Mouse (Mus musculus) layer of hippocampus, postnatal 10 days (tissue): ENCODE results near the gene Slc6a13. TPM values are rescaled to one million over a fixed set of nuclear protein-coding genes. Genes with fewer than 3 reads are reported as not detected.

Experiments
- DNase-seq, 2 experiments: peaks; one replicate each; pipeline ENCODE4 v3.0.0; 2021; ENCODE audit warnings: low spot score in 2 of 2
- long read RNA-seq: library from polyadenylated mRNA; stranded (forward); transcript quantifications from one replicate; pipeline ENCODE4 v2.0.0, GENCODE M21; 2023
- total RNA-seq, 2 experiments: library from RNA; stranded (reverse); gene quantifications; 2 replicates each; pipeline ENCODE4 v1.2.3; 2021

Slc6a13 gene
- 10 to 100 TPM; 10.2 to 17.0 TPM for total RNA-seq
- long read RNA-seq, transcript Slc6a13-201 (15 exons, 2,234 nt): major isoform, 15 of 19 reads
- long read RNA-seq, partial matches to known transcripts: 1 of 19 reads
- long read RNA-seq, other reads (novel, unspliced or antisense): 2 of 19 reads

DNA sequence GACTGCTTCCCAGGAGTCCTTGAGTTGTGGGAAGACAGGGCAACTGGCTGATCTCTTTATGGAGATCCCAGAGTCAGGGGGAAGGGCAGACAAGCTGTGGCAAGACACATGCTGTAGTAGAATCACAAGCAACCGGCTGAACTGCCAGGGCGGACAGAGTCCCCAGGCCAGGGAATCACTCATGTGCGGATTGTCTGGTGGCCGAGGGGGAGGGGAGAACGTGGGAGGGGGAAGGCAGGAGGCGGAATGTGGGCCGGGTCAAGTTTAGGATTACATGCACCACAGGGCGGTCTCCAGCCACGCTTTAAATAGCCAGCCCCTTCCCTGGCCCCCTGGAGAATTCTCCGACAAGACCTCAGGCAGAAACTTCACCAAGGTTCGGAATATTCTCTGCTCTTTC, at the start of gene Slc6a13:
Gene Slc6a13, plus strand, starts transcription at position 274 of the 400 bp plus-strand sequence.
- no peak for DNase-seq

DNA sequence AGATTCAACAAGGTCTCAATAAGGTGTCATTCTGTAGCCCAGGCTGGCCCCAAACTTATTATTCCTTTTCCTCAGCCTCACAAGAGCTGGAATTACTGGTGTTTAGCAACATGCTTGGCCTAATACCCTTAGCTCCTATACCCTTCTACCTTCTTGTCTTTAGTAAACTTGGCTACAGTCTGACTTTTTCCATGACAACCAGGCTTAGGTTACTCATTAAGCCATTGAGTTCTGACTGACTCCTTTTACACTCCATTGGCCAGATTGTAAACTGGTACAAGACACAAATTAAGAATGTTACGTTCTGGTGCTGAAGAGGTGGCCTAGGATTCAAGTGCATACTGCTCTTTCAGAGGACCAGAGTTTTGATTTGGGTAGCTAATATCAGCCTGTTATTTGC, 49.6 kb upstream of the Slc6a13 start:
- DNase-seq: no peak

DNA sequence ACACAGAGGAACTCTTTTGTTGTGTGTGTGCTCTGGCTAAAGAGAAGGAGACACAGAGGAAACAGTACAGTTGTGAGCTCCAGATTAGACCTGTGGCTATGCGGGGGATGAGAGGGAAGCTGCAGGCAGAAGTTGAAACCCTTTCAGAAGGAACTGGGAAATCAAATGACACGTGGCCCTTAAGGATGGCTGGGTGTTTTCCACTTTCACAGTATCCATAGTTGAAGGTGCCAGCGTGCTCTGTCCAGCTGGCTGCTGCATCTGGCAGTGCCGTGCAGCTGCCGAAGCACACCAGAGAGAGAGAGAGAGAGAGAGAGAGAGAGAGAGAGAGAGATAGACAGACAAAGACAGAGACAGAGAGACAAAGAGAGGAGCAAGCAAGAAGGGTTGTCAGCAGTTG, 48.8 kb upstream of the Slc6a13 start:
- no peak for DNase-seq

DNA sequence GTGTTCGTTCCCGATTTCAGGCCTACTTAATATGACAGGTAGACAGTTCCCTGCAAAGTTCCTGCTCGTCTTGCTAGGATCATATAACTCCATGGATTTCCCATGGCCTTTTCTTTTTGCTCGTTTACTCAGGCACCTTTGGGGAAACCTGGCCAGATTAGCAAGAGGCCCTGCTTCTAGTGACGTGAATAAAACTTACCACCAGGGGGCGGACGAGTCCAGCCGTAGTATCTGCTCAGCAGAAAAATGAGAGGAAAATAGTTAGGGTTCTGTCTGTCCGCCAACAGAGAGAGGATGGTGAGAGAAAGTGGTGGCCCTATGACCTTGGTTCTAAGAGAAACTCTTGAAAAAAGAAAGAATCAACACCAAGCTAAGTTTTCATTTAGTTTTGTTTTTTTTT, 39.5 kb upstream of the Slc6a13 start:
- DNase-seq: peak; percentile 85 to 87

DNA sequence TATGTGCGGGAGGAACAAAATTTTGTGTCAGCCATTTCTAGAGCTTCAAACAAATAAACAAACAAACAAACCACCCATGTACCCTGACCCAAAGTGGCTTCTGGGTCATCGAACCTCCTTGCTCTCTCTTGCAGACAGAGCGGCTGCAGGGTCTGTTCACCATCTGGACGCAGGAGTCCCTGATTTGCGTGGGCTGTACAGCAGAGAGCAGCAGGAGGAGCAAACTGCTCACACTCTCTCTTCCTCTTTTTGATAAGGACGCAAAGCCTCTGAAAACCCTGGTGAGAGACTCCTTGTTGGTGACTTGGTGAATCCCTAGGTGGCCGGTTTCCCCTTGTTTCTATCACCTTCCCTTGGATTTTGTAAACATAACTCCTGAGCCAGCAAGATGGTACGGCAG, 38.8 kb upstream of the Slc6a13 start:
- DNase-seq: no peak

DNA sequence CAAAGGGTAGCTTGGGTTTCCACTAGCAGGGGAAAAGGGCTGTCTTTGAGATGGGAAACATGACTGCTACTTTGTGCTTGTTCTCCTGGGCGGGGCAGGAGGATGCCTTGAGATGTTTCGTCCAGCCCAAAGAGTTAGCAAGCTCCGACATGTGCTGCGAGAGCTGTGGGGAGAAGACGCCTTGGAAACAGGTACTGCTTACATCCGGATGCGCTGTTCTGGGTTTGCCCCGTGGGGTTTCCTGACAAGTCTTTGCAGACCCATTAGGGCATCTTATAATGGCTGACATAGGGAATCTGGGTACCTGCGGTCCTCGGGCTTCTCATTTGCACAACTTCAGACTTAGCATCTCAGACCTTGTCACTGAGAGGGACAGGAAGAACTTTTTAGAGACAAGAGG, 38.0 kb upstream of the Slc6a13 start:
- no peak for DNase-seq

DNA sequence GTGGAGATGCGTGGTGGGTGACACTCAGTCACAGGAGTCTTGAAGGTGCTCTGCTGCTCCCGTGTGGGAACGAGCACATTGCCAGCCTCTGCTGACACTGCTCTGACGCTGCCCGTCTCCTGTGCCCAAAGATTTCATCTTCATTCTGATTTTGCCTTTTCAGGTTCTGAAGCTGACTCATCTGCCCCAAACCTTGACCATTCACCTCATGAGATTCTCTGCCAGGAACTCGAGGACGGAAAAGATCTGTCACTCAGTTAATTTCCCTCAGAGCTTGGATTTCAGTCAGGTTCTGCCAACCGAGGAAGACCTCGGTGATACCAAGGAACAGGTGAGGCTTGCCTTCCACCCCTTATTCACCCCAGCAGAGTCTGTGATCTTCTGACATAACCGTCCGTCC, 37.5 kb upstream of the Slc6a13 start:
- no peak for DNase-seq

DNA sequence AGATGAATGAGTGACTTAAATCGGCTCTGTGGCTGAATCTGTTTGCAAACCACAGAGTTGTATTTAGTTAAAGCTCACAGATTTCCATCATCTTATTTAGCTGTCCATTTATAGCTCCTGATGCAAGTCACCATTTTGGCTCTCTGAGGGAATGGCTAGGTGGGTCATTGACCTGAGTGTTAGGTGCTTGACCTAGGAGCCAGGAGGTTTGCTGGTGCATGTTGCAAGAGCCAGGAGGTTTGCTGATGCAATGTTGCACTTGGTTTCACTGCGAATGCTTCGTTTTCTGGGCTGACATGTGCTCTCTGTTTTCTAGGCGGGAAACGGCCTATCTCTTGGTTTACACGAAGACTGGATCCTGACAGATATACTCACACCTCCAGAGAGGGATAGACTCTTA, 29.9 kb upstream of the Slc6a13 start:
- DNase-seq: no peak

DNA sequence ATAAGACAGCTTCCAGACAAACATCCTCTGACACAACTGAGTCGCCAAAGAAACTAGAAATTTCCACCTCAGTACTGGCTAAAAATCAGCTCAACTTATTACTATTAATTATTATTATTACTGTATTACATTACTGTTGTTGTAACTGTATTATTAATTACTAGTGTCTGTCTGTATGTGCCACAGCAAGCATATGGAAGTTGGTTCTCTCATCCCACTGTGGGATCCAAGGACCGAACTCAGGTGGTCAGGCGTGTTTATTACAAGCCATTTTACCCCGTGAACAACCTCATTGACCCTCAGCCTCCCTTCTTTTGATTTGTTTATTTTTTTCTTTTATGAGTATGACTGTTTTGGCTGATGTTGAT, 28.3 kb upstream of the Slc6a13 start:
- DNase-seq: no peak

DNA sequence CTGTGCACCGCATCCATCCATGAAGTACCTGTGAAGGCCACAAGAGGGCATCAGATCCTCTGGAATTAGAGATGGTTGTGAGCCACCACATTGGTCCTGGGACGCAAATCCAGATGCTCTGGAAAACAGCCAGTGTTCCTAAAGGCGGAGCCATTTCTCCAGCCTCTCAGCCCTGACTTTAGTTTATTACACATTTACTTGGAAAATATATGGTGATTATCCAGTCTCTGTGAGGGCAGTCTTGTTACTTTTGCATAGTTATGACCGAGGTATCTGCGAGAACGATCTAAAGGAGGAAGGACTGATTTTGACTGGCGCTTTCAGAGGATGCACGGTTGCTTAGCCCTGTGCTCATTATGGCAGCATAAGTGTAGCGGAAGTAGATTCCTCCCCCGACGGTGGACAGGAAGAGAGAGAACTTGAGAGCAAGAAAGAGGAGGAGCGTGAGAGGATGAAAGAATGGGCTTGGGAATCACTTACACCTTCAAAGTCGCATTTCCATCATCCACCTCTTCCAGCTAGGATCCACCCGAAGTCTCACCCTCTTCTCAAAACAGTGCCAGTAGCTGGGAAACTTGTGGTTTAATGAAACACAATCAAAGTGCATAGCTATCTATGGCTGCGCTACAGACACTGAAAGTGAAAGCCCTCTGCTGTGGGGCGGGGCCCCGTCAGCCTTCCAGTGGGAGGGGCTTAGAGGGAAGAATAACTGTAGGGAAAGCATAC, 27.8 kb upstream of the Slc6a13 start:
- DNase-seq: peak; percentile 84 to 85

DNA sequence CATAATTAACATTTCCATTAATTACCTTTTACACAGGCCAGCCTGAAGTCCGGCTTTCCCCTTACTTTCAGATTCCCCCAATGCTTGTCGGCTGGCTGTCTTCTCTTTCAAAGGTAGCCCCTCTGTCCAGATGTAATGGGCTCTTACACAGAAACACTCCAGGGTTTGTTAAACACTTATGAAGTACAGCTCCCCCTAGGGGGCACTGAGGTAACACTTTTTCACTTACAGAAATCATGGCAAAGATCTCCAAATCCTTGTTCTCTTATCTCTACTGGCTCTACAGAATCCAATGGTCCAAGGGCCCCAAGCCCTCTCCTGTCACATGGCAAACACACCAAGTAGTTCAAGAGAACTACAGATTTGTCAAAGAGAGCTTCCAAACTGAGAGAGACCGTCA, 25.7 kb upstream of the Slc6a13 start:
- peak; percentile 25 to 39 for DNase-seq

DNA sequence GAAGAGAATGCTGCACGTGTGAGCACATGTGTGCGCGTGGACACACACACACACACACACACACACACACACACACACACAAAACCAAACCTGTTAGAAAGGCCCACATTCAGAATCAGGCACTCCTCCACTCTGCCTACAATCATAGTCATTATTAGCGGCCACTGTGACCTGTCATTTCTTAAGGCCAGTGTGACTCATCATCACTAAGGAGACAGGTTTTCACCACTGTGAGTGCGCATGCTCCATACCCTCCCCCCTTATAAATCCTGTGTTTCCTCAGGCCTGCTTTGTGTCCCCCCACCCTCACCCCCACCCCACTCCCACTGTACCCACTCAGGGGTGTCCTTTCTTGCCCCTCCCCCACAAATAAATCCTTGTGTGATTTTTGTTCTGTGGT, 15.9 kb upstream of the Slc6a13 start:
- no peak for DNase-seq

DNA sequence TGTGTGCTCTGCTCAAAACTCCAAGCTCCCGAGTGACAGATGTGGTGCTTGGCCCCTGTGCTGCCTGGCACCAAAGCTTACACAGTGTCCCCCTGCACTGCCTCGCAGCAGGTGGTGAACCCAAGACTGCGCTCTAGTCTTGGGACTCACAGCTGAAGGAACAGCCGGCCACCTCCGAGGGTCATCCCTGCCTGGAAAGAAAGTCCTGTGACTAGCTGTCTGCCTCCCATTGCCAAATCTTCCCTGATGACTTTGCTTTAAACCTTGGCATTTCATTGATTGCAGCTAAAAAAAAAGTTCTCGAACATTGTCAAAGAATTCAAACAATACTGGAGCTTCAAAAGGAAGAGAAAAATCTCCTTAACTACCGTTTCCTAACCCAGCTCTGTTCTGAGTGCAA, 710 bp upstream of the Slc6a13 start:
- no peak for DNase-seq

DNA sequence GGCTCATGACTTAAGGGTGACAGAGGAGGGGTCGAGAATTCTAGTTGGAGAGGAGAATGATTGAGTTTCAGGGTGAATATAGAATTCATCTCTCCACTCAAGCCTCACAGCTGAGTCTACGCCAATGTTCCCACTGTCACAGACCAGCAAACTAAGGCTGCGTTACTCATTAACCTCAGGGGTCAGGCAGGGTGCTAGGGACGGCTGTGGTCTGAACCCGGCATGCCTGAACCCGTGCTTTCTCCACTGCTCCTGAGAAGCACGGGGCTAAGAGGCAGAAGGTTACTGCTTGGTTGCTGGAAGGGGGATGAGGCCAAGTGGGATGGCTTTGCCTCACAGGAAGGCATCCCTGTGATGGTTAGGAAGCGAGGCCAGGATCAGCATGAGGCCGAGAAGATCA, 477 bp downstream of the Slc6a13 start:
- no peak for DNase-seq

DNA sequence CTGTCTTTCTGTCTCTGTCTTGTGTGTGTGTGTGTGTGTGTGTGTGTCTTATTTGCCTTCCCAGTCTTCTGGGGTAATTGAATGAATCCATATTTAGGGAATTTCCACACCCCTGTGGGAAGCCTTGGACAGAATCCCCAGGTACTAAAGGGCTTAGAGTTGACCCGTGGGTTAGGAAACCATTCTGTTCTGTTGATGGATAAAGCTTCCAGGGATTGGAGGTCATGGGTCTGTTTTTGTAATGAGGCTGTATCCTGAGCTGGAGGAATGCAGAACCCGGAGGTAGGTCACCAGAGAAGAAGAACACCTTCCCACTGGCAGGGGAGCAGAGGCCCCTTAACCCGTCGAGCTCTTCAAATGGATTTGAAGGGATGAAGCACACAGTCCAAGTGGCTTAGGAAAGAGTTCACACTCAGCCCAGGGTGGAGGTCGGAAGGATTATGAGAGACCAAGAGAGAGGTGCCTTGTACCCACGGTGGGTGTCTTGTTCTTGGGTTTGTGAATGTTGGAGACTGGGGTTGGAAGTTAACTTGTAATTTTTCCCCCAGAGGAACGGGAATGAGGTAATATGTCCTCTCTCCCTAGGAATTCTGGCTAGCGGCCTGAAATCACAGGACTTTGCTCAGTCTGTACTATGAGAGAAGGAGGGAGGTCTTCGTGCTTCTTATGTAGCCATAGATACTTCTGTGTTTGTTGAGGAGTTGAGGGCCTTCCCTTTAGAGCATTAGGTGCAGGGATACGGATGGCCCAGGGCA, 3.6 kb downstream of the Slc6a13 start:
- DNase-seq: no peak

DNA sequence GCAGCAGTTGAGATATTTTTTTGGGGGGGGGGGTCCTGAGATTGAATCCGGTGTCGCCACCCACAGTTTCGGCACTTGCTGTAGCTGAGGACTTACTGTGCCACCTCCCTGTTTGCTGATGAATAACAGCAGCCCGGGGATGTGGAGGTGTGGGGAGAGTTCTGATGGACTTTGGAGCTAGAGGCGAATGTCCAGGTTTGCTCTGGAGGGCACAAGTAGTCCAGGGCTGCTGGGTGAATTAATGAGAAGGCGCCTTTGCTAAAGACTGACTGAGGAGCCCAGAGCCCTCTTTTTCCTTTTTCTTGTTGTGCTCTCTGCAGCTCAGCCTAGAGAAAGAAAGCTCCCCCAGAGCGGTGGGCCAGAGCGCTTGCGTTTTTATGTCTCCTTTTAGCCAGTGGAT, 4.6 kb downstream of the Slc6a13 start:
- DNase-seq: no peak

DNA sequence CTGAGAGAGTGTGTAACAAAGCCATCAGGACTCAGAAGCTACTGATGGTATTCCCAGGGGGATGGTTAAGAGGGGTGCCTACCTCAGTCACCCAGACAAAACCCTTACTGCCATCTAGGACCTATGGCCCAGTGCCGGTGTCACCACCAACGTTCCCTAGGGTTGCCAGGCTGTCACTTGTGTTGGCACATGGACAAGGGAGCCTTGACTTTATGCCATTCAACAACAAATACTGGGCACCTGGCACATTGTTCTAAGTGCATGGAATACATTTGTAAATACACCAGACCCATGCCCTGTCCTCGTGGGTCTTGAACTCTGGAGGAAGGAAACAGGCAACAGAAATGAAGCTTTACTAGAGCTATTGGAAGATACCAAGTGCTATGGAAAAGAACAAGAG, 5.5 kb downstream of the Slc6a13 start:
- no peak for DNase-seq

DNA sequence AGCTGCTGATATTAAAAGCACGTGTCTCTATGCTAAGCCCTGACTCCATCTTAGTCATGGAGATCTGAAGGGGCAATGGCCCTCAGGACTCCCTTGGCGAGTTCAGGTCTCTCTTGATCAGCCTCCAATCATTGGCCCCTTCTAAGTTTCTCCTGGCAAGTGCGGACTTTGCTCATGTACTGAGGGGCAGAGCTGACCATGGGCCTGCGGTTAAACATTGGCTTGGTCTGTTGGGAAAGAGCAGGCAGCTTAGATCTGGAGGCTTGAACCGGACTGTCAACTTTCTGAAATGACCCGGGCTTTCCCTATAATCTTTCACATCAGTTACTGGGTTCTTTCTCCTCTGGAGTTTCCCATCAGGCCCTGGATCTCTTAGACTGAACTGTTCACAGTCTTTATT, 11.0 kb downstream of the Slc6a13 start:
- no peak for DNase-seq

DNA sequence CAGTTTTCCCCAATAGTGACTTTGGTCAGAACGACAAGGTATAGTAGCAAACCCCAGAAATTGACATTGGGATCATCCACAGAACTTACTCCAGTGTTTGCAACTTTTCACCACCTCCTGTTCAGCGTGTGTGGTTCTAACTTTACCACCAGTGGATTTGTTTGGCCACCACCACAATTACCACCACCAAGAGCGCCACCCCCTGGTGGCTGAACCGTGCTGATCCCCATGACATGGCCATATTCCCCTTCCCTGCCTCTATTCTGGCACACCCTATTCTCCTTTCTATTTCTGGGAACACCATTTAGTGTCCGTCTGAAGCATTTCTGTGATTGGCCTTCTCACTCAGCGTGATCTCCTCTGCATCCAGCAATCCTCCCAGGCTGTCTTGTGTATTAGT, 19.1 kb downstream of the Slc6a13 start:
- no peak for DNase-seq

DNA sequence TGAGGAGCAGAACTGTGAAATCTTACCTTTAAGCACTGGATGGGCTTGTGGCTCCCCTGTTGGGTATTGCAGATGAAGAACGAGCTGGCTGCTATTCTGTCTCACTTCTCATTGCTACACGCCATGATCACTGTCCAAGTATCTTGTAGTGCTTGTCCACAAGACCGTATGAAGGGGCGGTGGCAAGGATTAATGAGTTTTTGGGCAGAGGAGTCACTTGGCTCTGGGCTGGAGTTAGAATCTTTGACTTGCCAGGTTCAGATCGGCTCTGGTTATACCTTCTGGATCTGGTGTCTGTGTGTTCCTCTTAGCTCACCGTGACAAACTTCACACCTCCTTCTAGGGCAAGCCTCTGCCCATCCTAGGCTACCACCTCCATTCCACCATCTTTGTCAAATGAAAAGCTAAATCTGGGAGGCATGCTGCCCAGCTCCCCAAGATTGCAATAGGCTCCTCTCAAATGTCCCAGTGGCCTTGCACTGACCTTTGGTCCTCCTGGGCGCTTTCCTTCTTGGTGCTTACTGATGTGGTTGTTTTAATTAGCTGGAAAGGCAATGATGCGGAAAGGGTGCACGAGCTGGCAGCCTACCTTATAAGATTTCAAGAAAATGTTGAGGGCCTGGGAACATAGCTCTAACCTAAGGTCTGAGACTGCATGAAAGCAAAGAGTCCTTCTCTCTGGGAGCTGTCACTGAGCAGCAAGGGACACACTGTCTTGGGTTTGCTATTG, 22.5 kb downstream of the Slc6a13 start:
- DNase-seq: no peak

DNA sequence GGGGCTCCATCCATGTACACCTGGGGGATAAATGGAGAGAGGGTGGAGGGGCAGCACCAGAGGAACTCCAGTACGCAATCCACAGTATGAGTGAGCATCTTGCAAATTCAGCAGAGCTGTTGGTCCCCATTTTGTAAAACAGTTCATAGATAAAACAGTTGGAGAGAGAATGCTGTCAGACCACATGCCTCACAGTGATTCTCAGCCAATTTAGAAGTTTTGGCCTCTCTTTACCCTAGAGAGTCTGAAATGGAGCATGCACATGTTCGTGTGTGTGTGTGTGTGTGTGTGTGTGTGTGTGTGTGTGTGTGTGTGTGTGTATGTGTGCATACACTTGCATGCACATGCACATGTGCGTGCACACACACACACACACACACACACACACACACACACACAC, 25.3 kb downstream of the Slc6a13 start:
- no peak for DNase-seq

DNA sequence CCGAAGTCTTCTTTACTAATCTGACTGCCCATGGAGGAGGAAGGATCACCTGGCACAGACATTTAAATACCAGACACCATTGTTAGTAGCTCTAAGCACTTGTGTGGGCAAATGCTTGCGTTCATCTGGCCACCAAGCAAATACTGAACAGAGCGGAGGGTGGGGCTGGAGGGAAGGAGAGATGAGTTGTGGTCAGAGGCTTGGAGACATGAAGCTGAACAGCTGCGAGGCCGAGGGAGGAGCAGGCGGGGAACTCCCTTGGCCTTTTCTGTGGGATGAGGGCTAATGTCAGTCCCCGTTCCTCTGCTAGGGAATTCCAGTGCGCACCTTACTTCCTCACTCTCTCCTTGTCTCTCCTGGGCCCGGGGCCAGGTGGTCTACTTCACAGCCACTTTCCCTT, 25.7 kb downstream of the Slc6a13 start:
- no peak for DNase-seq
